Mouse (Mus musculus) MEL (cell line): ENCODE data around the gene Nfasc.
A peak's percentile ranks its signal among the peaks of the same experiment; 100 is the strongest.

Source experiments
- CTCF ChIP-seq, 3 experiments: IDR thresholded peaks in 2 of 3; conservative IDR thresholded peaks in 1 of 3; 2 replicates each; pipeline ENCODE4 v1.5.1; 2011 to 2012; ENCODE audit warnings: low read length in 3 of 3, low read depth in 2 of 3, mild to moderate bottlenecking in 2 of 3, improper control_type of control experiment in 1 of 3, inconsistent platforms in 1 of 3, mixed read lengths in 1 of 3, moderate library complexity in 1 of 3; ENCODE audit not compliant: control insufficient read depth in 1 of 3, insufficient read depth in 1 of 3, poor library complexity in 1 of 3, severe bottlenecking in 1 of 3
- EP300 ChIP-seq, 2 experiments: IDR thresholded peaks; 2 replicates each; pipeline ENCODE4 v1.6.1; 2011; ENCODE audit warnings: improper control_type of control experiment in 2 of 2, low read length in 2 of 2, low read depth in 1 of 2, mild to moderate bottlenecking in 1 of 2
- MAX ChIP-seq: IDR thresholded peaks from 2 replicates; pipeline ENCODE4 v1.6.1; 2011; ENCODE audit warnings: low read length, improper control_type of control experiment
- MXI1 ChIP-seq: IDR thresholded peaks from 2 replicates; pipeline ENCODE4 v1.6.1; 2011; ENCODE audit warnings: mild to moderate bottlenecking, low read depth, low read length, improper control_type of control experiment
- POLR2A ChIP-seq, 2 experiments: IDR thresholded peaks; 2 replicates each; pipeline ENCODE4 v1.6.1; 2011 to 2012; ENCODE audit warnings: low read length in 2 of 2, mild to moderate bottlenecking in 2 of 2, control low read depth in 1 of 2, improper control_type of control experiment in 1 of 2, low read depth in 1 of 2, moderate library complexity in 1 of 2; ENCODE audit not compliant: control insufficient read depth in 1 of 2, insufficient read depth in 1 of 2, poor library complexity in 1 of 2
- POLR2AphosphoS2 ChIP-seq: IDR thresholded peaks from 2 replicates; pipeline ENCODE4 v1.6.1; 2011; ENCODE audit warnings: low read length, improper control_type of control experiment
- TCF12 ChIP-seq: IDR thresholded peaks from 2 replicates; pipeline ENCODE4 v1.6.1; 2014; ENCODE audit warnings: low read depth, mild to moderate bottlenecking, inconsistent platforms, low read length, improper control_type of control experiment, moderate library complexity
- ZC3H11A ChIP-seq: IDR thresholded peaks from 2 replicates; pipeline ENCODE4 v1.6.1; 2012; ENCODE audit warnings: low read depth, mild to moderate bottlenecking, inconsistent platforms, low read length, improper control_type of control experiment

DNA sequence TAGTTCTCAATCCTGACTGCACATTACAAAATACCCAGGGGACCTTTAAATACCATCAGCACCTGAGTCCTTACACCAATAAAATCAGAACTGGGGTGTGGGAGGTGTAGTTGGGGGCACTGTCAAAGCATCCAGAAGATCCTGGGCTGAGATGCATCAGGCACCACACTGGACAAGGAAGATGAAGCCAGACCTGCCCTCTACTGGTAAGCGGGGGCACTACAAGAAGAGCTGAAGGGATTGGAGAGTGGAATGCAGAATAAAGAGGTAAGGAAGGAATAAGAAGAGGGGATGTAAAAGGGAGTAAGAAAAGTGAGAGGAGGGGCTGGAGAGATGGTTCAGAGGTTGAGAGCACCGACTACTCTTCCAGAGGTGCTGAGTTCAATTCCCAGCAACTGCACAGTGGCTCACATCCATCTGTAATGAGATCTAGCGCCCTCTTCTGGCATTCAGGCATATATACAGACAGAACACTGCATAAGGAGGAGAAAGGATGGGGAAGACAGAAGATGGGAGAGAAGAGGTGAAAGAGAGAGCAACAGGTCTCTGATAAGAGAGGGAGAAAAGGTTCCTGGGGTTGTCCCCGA lies 132.5 kb downstream of the Nfasc start:
- TF ChIP-seq TCF12 (no peak), POLR2A (IDR thresholded peaks at IDR 0.05; ENCODE audit: control insufficient read depth in 1 of 2, insufficient read depth in 1 of 2, low read depth in 1 of 2, low read length in 2 of 2, poor library complexity in 1 of 2) (no peak), MXI1 (no peak), CTCF (IDR thresholded peaks at IDR 0.05 in 2 of 3, conservative IDR thresholded peaks at IDR 0.05 in 1 of 3; ENCODE audit: control insufficient read depth in 1 of 3, insufficient read depth in 1 of 3, low read depth in 2 of 3, low read length in 3 of 3, poor library complexity in 1 of 3, severe bottlenecking in 1 of 3) (peak; percentile 63 to 88 (median 75)), EP300 (IDR thresholded peaks at IDR 0.05; ENCODE audit: low read depth in 1 of 2, low read length in 2 of 2) (no peak), MAX (no peak), POLR2AphosphoS2 (no peak), ZC3H11A (no peak)
